Mouse (Mus musculus) Muller cell, postnatal 12 days (primary cell): ENCODE results near the gene Qars.

Experiments used
- DNase-seq: peaks from one replicate; pipeline ENCODE4 v3.0.0-alpha.2; 2015; ENCODE audit errors: inconsistent ontology term

The Qars gene

GRCm38 (mm10) chr9:108530954-108531353 is 23.4 kb downstream of the Qars start:
- DNase-seq = no peak

DNA sequence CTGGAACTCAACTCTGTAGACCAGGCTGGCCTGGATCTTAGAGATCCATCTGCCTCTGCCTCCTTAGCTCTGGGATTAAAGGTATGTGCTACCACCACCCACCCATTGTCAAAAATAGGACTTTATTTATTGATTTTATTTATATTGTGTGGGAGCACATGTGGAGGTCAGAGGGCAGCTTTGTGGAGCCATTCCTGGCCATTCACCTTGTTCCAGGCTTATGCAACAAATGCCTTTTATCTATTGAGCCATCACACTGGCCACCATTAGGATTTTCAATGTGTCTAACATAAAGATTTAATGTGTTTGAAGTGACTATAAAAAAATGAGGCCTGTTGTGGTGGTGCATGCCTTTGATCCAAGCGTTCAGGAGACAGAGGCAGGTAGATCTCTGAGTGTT is 24.0 kb downstream of the Qars start:
- no peak for DNase-seq

GRCm38 (mm10) chr9:108540846-108541245 is 33.3 kb downstream of the Qars start:
- DNase-seq = no peak

GRCm38 (mm10) chr9:108545986-108546385 is 38.5 kb downstream of the Qars start:
- no peak for DNase-seq

- DNase-seq = no peak
Observed at GRCm38 (mm10) chr9:108546875-108547274, 39.4 kb downstream of the Qars start.

GRCm38 (mm10) chr9:108559169-108559568 is 51.7 kb downstream of the Qars start:
- no peak for DNase-seq

GRCm38 (mm10) chr9:108560227-108560841 is 52.8 kb downstream of the Qars start, which contains the start of gene Impdh2:
Gene Impdh2 (plus strand): TSS chr9:108560286.
- DNase-seq = peak; percentile 93

- DNase-seq = no peak
Observed at GRCm38 (mm10) chr9:108563671-108564070, 56.2 kb downstream of the Qars start.

DNA sequence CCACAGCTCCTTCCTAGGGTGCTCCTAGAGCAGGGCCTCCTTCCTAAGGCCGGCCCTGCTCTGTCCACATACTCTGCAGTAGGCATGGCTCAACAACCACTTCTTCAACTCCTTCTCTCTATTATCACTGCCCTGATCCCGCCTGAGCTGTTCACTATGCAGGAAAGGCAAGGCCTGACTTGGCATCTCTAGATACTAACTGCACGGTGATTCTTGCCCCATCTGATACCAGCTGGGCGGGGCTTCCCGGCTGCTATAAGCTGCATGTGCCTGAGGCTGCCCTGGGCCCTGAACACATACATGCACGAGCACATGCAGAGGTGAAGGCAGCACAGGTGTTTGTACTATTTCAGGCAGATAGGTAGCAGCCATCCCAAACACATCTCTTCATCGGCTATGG is 56.6 kb downstream of the Qars start:
- no peak for DNase-seq
